Mouse (Mus musculus) adrenal gland, postnatal 4 days (tissue): ENCODE measurements around the gene Sat1. TPM values are rescaled to one million over a fixed set of nuclear protein-coding genes. Genes with fewer than 3 reads are reported as not detected.
"Not testable (repeated sequence)": the region's sequence is repeated elsewhere in the genome, so short reads cannot be mapped to it uniquely, and the experiment has no call there.

Source experiments
- DNase-seq, 2 experiments: peaks; one replicate each; pipeline ENCODE4 v3.0.0; 2021 to 2022; ENCODE audit warnings: low spot score in 2 of 2, mixed read lengths in 2 of 2
- long read RNA-seq, 2 experiments: library from polyadenylated mRNA; stranded (forward); transcript quantifications; one replicate each; pipeline ENCODE4 v2.0.0; 2021
- total RNA-seq, 2 experiments: library from RNA; stranded (reverse); gene quantifications; 2 replicates each; pipeline ENCODE4 v1.2.3; 2021

The Sat1 gene
- total RNA-seq: 100 to 1,000 TPM; 117 to 120 TPM
- long read RNA-seq, experiment 1, transcript Sat1-201 (6 exons, 1,162 nt): major isoform, 89 of 94 reads
- long read RNA-seq, experiment 1, partial matches to known transcripts: 1 of 94 reads
- long read RNA-seq, experiment 1, other reads (novel, unspliced or antisense): 2 of 94 reads
- long read RNA-seq, experiment 2, transcript Sat1-201 (6 exons, 1,162 nt): major isoform, 65 of 96 reads
- long read RNA-seq, experiment 2, transcript Sat1-207 (7 exons, 1,272 nt): minor isoform, 5 of 96 reads
- long read RNA-seq, experiment 2, partial matches to known transcripts: 6 of 96 reads
- long read RNA-seq, experiment 2, other reads (novel, unspliced or antisense): 20 of 96 reads

GRCm38 (mm10) chrX:155216271-155216670, at the start of gene Sat1:
Gene Sat1 (minus strand): TSS chrX:155216449.
- peak; percentile 58 to 83 for DNase-seq

- DNase-seq: no peak
Measured at GRCm38 (mm10) chrX:155262915-155263252, 46.6 kb upstream of the Sat1 start.

GRCm38 (mm10) chrX:155262235-155262914, 46.1 kb upstream of the Sat1 start, which contains the start of gene Acot9:
Gene Acot9 (plus strand): TSS chrX:155262443.
- DNase-seq: peak; percentile 50 to 70

GRCm38 (mm10) chrX:155256856-155257255, 40.6 kb upstream of the Sat1 start:
- DNase-seq: no peak

GRCm38 (mm10) chrX:155218277-155218676, 2.0 kb upstream of the Sat1 start:
- no peak for DNase-seq

GRCm38 (mm10) chrX:155215501-155216248, 574 bp downstream of the Sat1 start:
- no peak for DNase-seq

GRCm38 (mm10) chrX:155214291-155215136, 1.7 kb downstream of the Sat1 start:
- DNase-seq: no peak

- DNase-seq: no peak
Measured at GRCm38 (mm10) chrX:155208671-155209070, 7.6 kb downstream of the Sat1 start.

GRCm38 (mm10) chrX:155205436-155205835, 10.8 kb downstream of the Sat1 start:
- not testable (repeated sequence) for DNase-seq

GRCm38 (mm10) chrX:155202406-155203305, 13.6 kb downstream of the Sat1 start:
- DNase-seq: no peak

GRCm38 (mm10) chrX:155201799-155202198, 14.4 kb downstream of the Sat1 start:
- no peak for DNase-seq

- DNase-seq: no peak
Measured at GRCm38 (mm10) chrX:155194979-155195378, 21.3 kb downstream of the Sat1 start.

- no peak for DNase-seq
Measured at GRCm38 (mm10) chrX:155193732-155194443, 22.4 kb downstream of the Sat1 start.

- no peak for DNase-seq
Measured at GRCm38 (mm10) chrX:155191941-155192340, 24.3 kb downstream of the Sat1 start.

- no peak for DNase-seq
Measured at GRCm38 (mm10) chrX:155177640-155178039, 38.6 kb downstream of the Sat1 start.

GRCm38 (mm10) chrX:155177230-155177629, 39.0 kb downstream of the Sat1 start:
- no peak for DNase-seq

GRCm38 (mm10) chrX:155175568-155175967, 40.7 kb downstream of the Sat1 start:
- no peak for DNase-seq

- no peak for DNase-seq
Measured at GRCm38 (mm10) chrX:155172310-155172709, 43.9 kb downstream of the Sat1 start.

GRCm38 (mm10) chrX:155171754-155172153, 44.5 kb downstream of the Sat1 start:
- DNase-seq: no peak
